Mouse (Mus musculus) embryonic facial prominence, embryonic 14.5 days (tissue): Measurements from ENCODE around the gene Slc35a5. TPM values are rescaled to one million over a fixed set of nuclear protein-coding genes. Genes with fewer than 3 reads are reported as not detected.

Experiments used
- ATAC-seq: fragments of 200-750 bp; cut with Nextera tagmentation; 2 replicates; pipeline ENCODE4 v1.8.0; 2017; ENCODE audit warnings: low read depth, moderate number of reproducible peaks, moderate TSS enrichment
- DNase-seq: peaks from one replicate; pipeline ENCODE4 v3.0.0-alpha.2; 2015; ENCODE audit warnings: low spot score
- H3K27ac ChIP-seq: fragments of 300-500 bp; sonication (generic); replicated peaks from 2 replicates; pipeline ENCODE4 v1.5.1; 2014; ENCODE audit warnings: low read depth, mild to moderate bottlenecking, low read length, moderate library complexity
- H3K27me3 ChIP-seq: fragments of 300-500 bp; sonication (generic); replicated peaks from 2 replicates; pipeline ENCODE4 v1.6.1; 2014; ENCODE audit warnings: low read length; ENCODE audit not compliant: control insufficient read depth, insufficient read depth
- H3K36me3 ChIP-seq: fragments of 300-500 bp; sonication (generic); 2 replicates; pipeline ENCODE4 v1.6.1; 2014; ENCODE audit warnings: low read length, mixed read lengths; ENCODE audit not compliant: control insufficient read depth, insufficient read depth
- H3K4me1 ChIP-seq: fragments of 300-500 bp; sonication (generic); 2 replicates; pipeline ENCODE4 v1.6.1; 2014; ENCODE audit warnings: antibody characterized with exemption, low read length; ENCODE audit not compliant: control insufficient read depth, insufficient read depth
- H3K4me2 ChIP-seq: fragments of 300-500 bp; sonication (generic); 2 replicates; pipeline ENCODE4 v1.6.1; 2014; ENCODE audit warnings: low read depth, mild to moderate bottlenecking, low read length, moderate library complexity, mixed read lengths
- H3K4me3 ChIP-seq: fragments of 300-500 bp; sonication (generic); 2 replicates; pipeline ENCODE4 v1.5.1; 2014; ENCODE audit warnings: low read depth, mild to moderate bottlenecking, low read length
- H3K9ac ChIP-seq: fragments of 300-500 bp; sonication (generic); 2 replicates; pipeline ENCODE4 v1.6.1; 2014; ENCODE audit warnings: low read depth, mild to moderate bottlenecking, low read length, moderate library complexity, mixed read lengths
- H3K9me3 ChIP-seq: fragments of 300-500 bp; sonication (generic); 2 replicates; pipeline ENCODE4 v1.6.1; 2016; ENCODE audit warnings: low read length; ENCODE audit not compliant: control insufficient read depth
- WGBS: fragments of 180-500 bp; shearing (Covaris S2); extraction: QIAGEN DNeasy Blood & Tissue Kit; methylation state at CpG from one replicate; pipeline ENCODE4 v1.1.7; 2014; 5-methylcytosine and 5-hydroxymethylcytosine counted together
- polyA plus RNA-seq: library from polyadenylated mRNA; unstranded; fragments of >200 nt; fragmentation: Nextera tagmentation; extraction: Ambion mirVana; gene quantifications from 2 replicates; pipeline ENCODE4 v1.2.1, GENCODE M21; 2014

Gene Slc35a5
- polyA plus RNA-seq, 1 experiment from 2014 or later, result 17.1 TPM

- 7% methylated on average over 10 of the region's 10 CpGs for WGBS
- Histone ChIP-seq H3K9ac (no peak overlapping the region), H3K4me3 (no peak overlapping the region), H3K27ac (no peak overlapping the region), H3K27me3 (no peaks in the 10 kb centered on the region), H3K36me3 (no peaks in the 10 kb centered on the region), H3K4me2 (no peak overlapping the region), H3K9me3 (no peaks in the 10 kb centered on the region), H3K4me1 (peaks cover 9% of the 10 kb centered on the region)
- ATAC-seq (peak; percentile 74), DNase-seq (peak; percentile 91)
These were observed 68.5 kb downstream of the Slc35a5 start for GRCm38 (mm10) chr16:45090005-45090404.

Other genes starting within 250 kb of the Slc35a5 start
- 1.5 and 2.0 TPM in 2 replicates for gene Cd200r3, start 215.0 kb downstream of the Slc35a5 start, polyA plus RNA-seq
- gene Ccdc80, start 65.3 kb downstream of the Slc35a5 start, polyA plus RNA-seq, result 103 and 105 TPM in 2 replicates
- 38.2 and 40.0 TPM in 2 replicates for gene Atg3, start 79 bp upstream of the Slc35a5 start, polyA plus RNA-seq
- gene Btla, start 65.6 kb upstream of the Slc35a5 start, polyA plus RNA-seq, result 0.49 and 0.80 TPM in 2 replicates